In genomic region chr1:195091699-195092219, GRCm38 (mm10) we compare ENCODE assay signal across 8 mouse cellular contexts. TPM values are rescaled to one million over a fixed set of nuclear protein-coding genes. Genes with fewer than 3 reads are reported as not detected.
DNase-seq lines count a peak whose midpoint lies in the region; ATAC-seq and TF ChIP-seq lines count a peak whose summit lies in the region.

No protein-coding gene starts in this region.

- DNase-seq in lung, adult 2 months = no peak
- no peak for DNase-seq in lung, postnatal 25 days (ENCODE audit: low spot score)
- DNase-seq in cerebellum, postnatal 14 days = no peak
- DNase-seq in embryo, embryonic 9.5 days (ENCODE audit: extremely low spot score) = no peak
- no peak for DNase-seq in cerebellum, postnatal 25 days

- peak; percentile 60; the same call in 1 of the 2 replicates for ATAC-seq in embryonic facial prominence, embryonic 15.5 days (ENCODE audit: insufficient number of reproducible peaks, low FRiP score, low TSS enrichment, low read depth)
- ATAC-seq in limb, embryonic 12.5 days (ENCODE audit: insufficient number of reproducible peaks, insufficient read depth, low FRiP score, low TSS enrichment, low read depth) = peak; percentile 69
- peak; percentile 41; the same call in 1 of the 2 replicates for ATAC-seq in neural tube, embryonic 14.5 days (ENCODE audit: low read depth)

- H3K4me1 ChIP-seq in lung, adult 2 months (ENCODE audit: control insufficient read depth, insufficient read depth, low read length) = peaks cover 5% of the 10 kb centered on the region; the same call in 1 of the 2 replicates
- H3K4me1 ChIP-seq in embryonic facial prominence, embryonic 15.5 days = peaks cover 9% of the 10 kb centered on the region
- H3K4me1 ChIP-seq in limb, embryonic 12.5 days (replicated peaks) = peaks cover 8% of the 10 kb centered on the region; the same call in 1 of the 2 replicates
- no peaks in the 10 kb centered on the region for H3K4me1 ChIP-seq in neural tube, embryonic 14.5 days (ENCODE audit: control insufficient read depth, insufficient read depth, low read length)

- H3K27me3 ChIP-seq in embryonic facial prominence, embryonic 15.5 days = no peaks in the 10 kb centered on the region
- no peaks in the 10 kb centered on the region for H3K27me3 ChIP-seq in limb, embryonic 12.5 days
- no peaks in the 10 kb centered on the region for H3K27me3 ChIP-seq in neural tube, embryonic 14.5 days (ENCODE audit: control insufficient read depth, insufficient read depth, low read length)

- H3K36me3 ChIP-seq in embryonic facial prominence, embryonic 15.5 days = 0 out of 2 replicates have a peak, but pooled peaks cover 3% of the 10 kb centered on the region
- H3K36me3 ChIP-seq in limb, embryonic 12.5 days = peaks cover 6% of the 10 kb centered on the region; the same call in 1 of the 2 replicates
- H3K36me3 ChIP-seq in neural tube, embryonic 14.5 days (ENCODE audit: control insufficient read depth, insufficient read depth, low read length) = no peaks in the 10 kb centered on the region

- TF ChIP-seq CTCF in lung, adult 2 months (IDR thresholded peaks at IDR 0.05; ENCODE audit: insufficient read depth, low read length) = no peak

- no peak overlapping the region for H3K27ac ChIP-seq in embryonic facial prominence, embryonic 15.5 days (replicated peaks)
- H3K27ac ChIP-seq in limb, embryonic 12.5 days = no peak overlapping the region
- no peak overlapping the region for H3K27ac ChIP-seq in neural tube, embryonic 14.5 days (ENCODE audit: low read depth, low read length)

- peak overlapping the region; percentile 63 for H3K4me2 ChIP-seq in embryonic facial prominence, embryonic 15.5 days (replicated peaks)
- peak overlapping the region; percentile 65 for H3K4me2 ChIP-seq in limb, embryonic 12.5 days
- peak overlapping the region; percentile 51 for H3K4me2 ChIP-seq in neural tube, embryonic 14.5 days (ENCODE audit: low read depth, low read length)

- peak overlapping the region; percentile 73 for H3K4me3 ChIP-seq in lung, adult 2 months (replicated peaks; ENCODE audit: extremely low read depth, low read depth, low read length)
- peak overlapping the region; percentile 46 for H3K4me3 ChIP-seq in embryonic facial prominence, embryonic 15.5 days (replicated peaks)
- peak overlapping the region; percentile 39 for H3K4me3 ChIP-seq in limb, embryonic 12.5 days (replicated peaks)
- peak overlapping the region; percentile 18 for H3K4me3 ChIP-seq in neural tube, embryonic 14.5 days (ENCODE audit: low read depth, low read length)

- no peaks in the 10 kb centered on the region for H3K9me3 ChIP-seq in embryonic facial prominence, embryonic 15.5 days (replicated peaks)
- no peaks in the 10 kb centered on the region for H3K9me3 ChIP-seq in limb, embryonic 12.5 days
- H3K9me3 ChIP-seq in neural tube, embryonic 14.5 days (ENCODE audit: control insufficient read depth, low read length) = no peaks in the 10 kb centered on the region

- TF ChIP-seq POLR2A in lung, adult 2 months (IDR thresholded peaks at IDR 0.05; ENCODE audit: borderline replicate concordance, extremely low read depth, low read depth, low read length) = no peak

- WGBS in lung, adult 2 months = 17% methylated on average over 11 of the region's 11 CpGs
- 17% methylated on average over 11 of the region's 11 CpGs for WGBS in embryonic facial prominence, embryonic 15.5 days
- whole genome bisulfite sequencing in limb, embryonic 12.5 days = 21% methylated on average over 11 of the region's 11 CpGs
- 19% methylated on average over 11 of the region's 11 CpGs for WGBS in neural tube, embryonic 14.5 days

- H3K9ac ChIP-seq in embryonic facial prominence, embryonic 15.5 days = peak overlapping the region; percentile 3; the same call in 1 of the 2 replicates
- H3K9ac ChIP-seq in limb, embryonic 12.5 days (replicated peaks) = peak overlapping the region; percentile 23; the same call in 1 of the 2 replicates
- no peak overlapping the region for H3K9ac ChIP-seq in neural tube, embryonic 14.5 days (replicated peaks; ENCODE audit: low read depth, low read length)

RNA-seq across cellular contexts. Expression of gene Cd46, which starts 0.3 kb away (rescaled TPM):
- polyA plus RNA-seq in lung, adult 2 months (2012; rRNA removed) = 0.50 and 0.95 TPM in 2 replicates
- 0.80 and 0.88 TPM in 2 replicates for polyA plus RNA-seq in embryonic facial prominence, embryonic 15.5 days (2015; fragmentation: Nextera tagmentation; extraction: Ambion mirVana)
- polyA plus RNA-seq in limb, embryonic 12.5 days (2016; fragmentation: Nextera tagmentation; extraction: Ambion mirVana) = 0.73 and 0.78 TPM in 2 replicates
- polyA plus RNA-seq in neural tube, embryonic 14.5 days (2014; fragmentation: Nextera tagmentation; extraction: Ambion mirVana) = 1.3 and 1.7 TPM in 2 replicates

RNA-seq across cellular contexts. Expression of gene Cr1l, which starts 39.6 kb away (rescaled TPM):
- 46.2 and 62.1 TPM in 2 replicates for polyA plus RNA-seq in lung, adult 2 months (2012; rRNA removed)
- polyA plus RNA-seq in embryonic facial prominence, embryonic 15.5 days (2015; fragmentation: Nextera tagmentation; extraction: Ambion mirVana) = 61.7 and 66.5 TPM in 2 replicates
- 43.6 and 48.9 TPM in 2 replicates for polyA plus RNA-seq in limb, embryonic 12.5 days (2016; fragmentation: Nextera tagmentation; extraction: Ambion mirVana)
- polyA plus RNA-seq in neural tube, embryonic 14.5 days (2014; fragmentation: Nextera tagmentation; extraction: Ambion mirVana) = 34.8 and 35.6 TPM in 2 replicates

Comparison
In these comparisons a context has a peak if more than half of its experiments do, and no peak if none do; other contexts are left out.
1. H3K4me3 ChIP-seq: peak in every context shown above with its lines; median percentile 73 in lung, adult 2 months; 46 in embryonic facial prominence, embryonic 15.5 days; 39 in limb, embryonic 12.5 days; 18 in neural tube, embryonic 14.5 days.